Mouse (Mus musculus): ENCODE measurements at regions not wholly inside any gene's neighbourhood (a gene's known extent, or its start where the extent isn't known, plus 50 kb on each side); places are given as distances from the start of the nearest gene placed in this dataset.

- no peak for DNase-seq
Observed at GRCm38 (mm10) chr3:33219271-33220065, 76.4 kb upstream of the Pex5l start.

DNA sequence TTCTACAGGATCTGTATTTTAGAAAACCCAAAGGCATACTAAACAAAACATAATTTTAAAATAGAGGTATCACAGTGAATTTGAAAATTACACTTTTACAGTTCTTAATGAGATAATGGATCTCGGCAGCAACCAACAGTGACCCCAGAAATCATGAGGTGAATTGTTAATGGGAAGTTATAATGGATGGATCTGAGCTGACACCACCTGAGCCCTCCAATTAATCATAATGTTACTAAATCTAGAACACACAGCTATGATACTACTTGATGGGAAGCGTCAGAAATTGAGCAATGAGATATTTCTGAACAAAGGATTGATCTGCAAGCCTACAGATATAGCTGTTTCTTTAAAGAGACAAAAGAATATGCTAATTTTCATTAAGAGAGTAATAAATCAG, 75.2 kb upstream of the Pex5l start:
- no peak for DNase-seq

GRCm38 (mm10) chr3:33217360-33218034, 74.5 kb upstream of the Pex5l start:
- DNase-seq, result peak in 1 of 2 experiments; percentile 1

- no peak for DNase-seq
Observed at GRCm38 (mm10) chr3:33211224-33211817, 68.3 kb upstream of the Pex5l start.
